8 mouse cellular contexts compared by ENCODE assay signal in the genomic region with DNA sequence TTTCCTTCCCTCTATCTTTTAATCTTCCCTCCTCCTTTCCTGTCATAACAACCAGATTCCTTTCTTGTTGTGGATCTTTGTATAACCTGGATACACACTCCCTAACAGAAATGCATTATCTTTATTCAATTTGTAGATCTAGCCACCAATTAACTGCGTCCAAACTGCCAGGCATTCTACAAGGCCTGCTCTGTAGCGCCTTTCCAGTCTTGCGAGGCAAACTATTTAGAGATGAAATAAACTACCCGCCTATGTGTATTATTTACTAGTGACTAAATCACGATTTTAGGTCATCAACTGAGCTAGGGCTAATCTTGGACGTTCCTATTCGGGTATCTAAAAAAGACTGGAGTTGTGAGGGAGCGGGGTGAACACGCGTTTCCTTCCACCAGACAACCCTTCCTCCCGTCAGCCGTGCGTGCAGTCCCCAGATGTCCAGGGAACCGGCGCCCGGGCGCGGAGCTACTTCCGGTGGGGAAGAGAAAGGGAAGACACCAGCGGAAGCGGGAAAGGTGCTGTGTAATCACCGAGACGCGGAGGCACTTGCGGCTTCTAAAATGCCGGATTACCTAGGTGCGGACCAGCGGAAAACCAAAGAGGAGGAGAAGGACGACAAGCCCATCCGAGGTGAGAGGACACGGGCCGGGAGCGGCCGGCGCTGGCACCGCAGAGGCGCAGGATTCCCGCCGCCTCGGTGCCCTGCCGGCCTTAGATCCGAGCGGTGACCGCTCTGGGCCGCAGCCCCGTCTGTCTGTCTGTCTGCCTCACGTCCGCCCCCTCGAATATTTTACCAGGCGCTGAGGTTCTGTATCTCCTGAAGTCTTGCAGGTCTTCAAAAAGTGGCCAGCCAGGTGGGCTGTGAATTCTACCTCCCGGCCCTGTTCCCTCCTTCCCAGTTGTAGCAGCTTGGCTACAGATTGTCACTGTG. TPM values are rescaled to one million over a fixed set of nuclear protein-coding genes. Genes with fewer than 3 reads are reported as not detected.
A peak's percentile ranks its signal among the peaks of the same experiment; 100 is the strongest.
DNase-seq lines count a peak whose midpoint lies in the region; ATAC-seq and TF ChIP-seq lines count a peak whose summit lies in the region.

No protein-coding gene starts in this region.

- peak; percentile 81 to 94 for TF ChIP-seq POLR2A in MEL (IDR thresholded peaks at IDR 0.05; ENCODE audit: control insufficient read depth in 1 of 2, insufficient read depth in 1 of 2, low read depth in 1 of 2, low read length in 2 of 2, poor library complexity in 1 of 2)
- peak; percentile 78 for TF ChIP-seq POLR2A in cerebellum, adult 2 months (IDR thresholded peaks at IDR 0.05; ENCODE audit: borderline replicate concordance, insufficient read depth, low read length)

- DNase-seq in MEL (ENCODE audit: low read depth, low spot score), result peak; percentile 99
- DNase-seq in cerebellum, adult 2 months, result peak; percentile 92 to 94
- DNase-seq in forebrain, postnatal 0 days, result peak; percentile 95
- DNase-seq in heart, postnatal 4 days, result peak; percentile 95
- DNase-seq in layer of hippocampus, adult 8-10 months (ENCODE audit: low spot score in 2 of 2), result peak; percentile 85 to 91
- peak; percentile 80 for DNase-seq in ovary, adult 18-20 months (ENCODE audit: low spot score)
- DNase-seq in thymus, postnatal 0 days (ENCODE audit: low spot score), result peak; percentile 94

- peak overlapping the region; percentile 94 for H3K27ac ChIP-seq in MEL (ENCODE audit: control insufficient read depth, low read depth, low read length)
- H3K27ac ChIP-seq in cerebellum, adult 2 months (ENCODE audit: insufficient read depth, low read length), result peak overlapping the region; percentile 56
- H3K27ac ChIP-seq in forebrain, postnatal 0 days (ENCODE audit: low read depth, low read length), result peak overlapping the region; percentile 76
- H3K27ac ChIP-seq in lung, embryonic 15.5 days, result peak overlapping the region; percentile 73

- no peaks in the 10 kb centered on the region for H3K9me3 ChIP-seq in MEL (replicated peaks; ENCODE audit: insufficient read depth, low read length)
- H3K9me3 ChIP-seq in forebrain, postnatal 0 days (ENCODE audit: low read length), result no peaks in the 10 kb centered on the region
- H3K9me3 ChIP-seq in lung, embryonic 15.5 days, result no peaks in the 10 kb centered on the region

- H3K27me3 ChIP-seq in MEL (ENCODE audit: control insufficient read depth in 1 of 2, insufficient read depth in 2 of 2, low read length in 2 of 2), result no peaks in the 10 kb centered on the region
- no peaks in the 10 kb centered on the region for H3K27me3 ChIP-seq in cerebellum, adult 2 months (ENCODE audit: control insufficient read depth, insufficient read depth, low read length)
- no peaks in the 10 kb centered on the region for H3K27me3 ChIP-seq in forebrain, postnatal 0 days (ENCODE audit: insufficient read depth, low read length)
- no peaks in the 10 kb centered on the region for H3K27me3 ChIP-seq in lung, embryonic 15.5 days

- peak overlapping the region; percentile 83 to 95 for H3K4me3 ChIP-seq in MEL (ENCODE audit: control insufficient read depth in 1 of 2, insufficient read depth in 1 of 2, low read depth in 2 of 2, low read length in 2 of 2)
- peak overlapping the region; percentile 67 for H3K4me3 ChIP-seq in cerebellum, adult 2 months (replicated peaks; ENCODE audit: insufficient read depth, low read depth, low read length)
- peak overlapping the region; percentile 93 for H3K4me3 ChIP-seq in forebrain, postnatal 0 days (ENCODE audit: low read depth, low read length)
- peak overlapping the region; percentile 79 for H3K4me3 ChIP-seq in lung, embryonic 15.5 days

- peak; percentile 90 for ATAC-seq in forebrain, postnatal 0 days
- peak; percentile 84 for ATAC-seq in lung, embryonic 15.5 days (ENCODE audit: borderline replicate concordance, extremely low read depth, low FRiP score, low TSS enrichment)

- TF ChIP-seq EP300 in MEL (IDR thresholded peaks at IDR 0.05; ENCODE audit: low read depth in 1 of 2, low read length in 2 of 2), result peak in 1 of 2 experiments; percentile 18; a peak in 1 of 4 replicates

- peak overlapping the region; percentile 91 for H3K9ac ChIP-seq in MEL (ENCODE audit: control insufficient read depth, low read depth, low read length, poor library complexity, severe bottlenecking)
- H3K9ac ChIP-seq in forebrain, postnatal 0 days, result peak overlapping the region; percentile 87
- H3K9ac ChIP-seq in lung, embryonic 15.5 days, result peak overlapping the region; percentile 89

- TF ChIP-seq CTCF in MEL (IDR thresholded peaks at IDR 0.05 in 2 of 3, conservative IDR thresholded peaks at IDR 0.05 in 1 of 3; ENCODE audit: control insufficient read depth in 1 of 3, insufficient read depth in 1 of 3, low read depth in 2 of 3, low read length in 3 of 3, poor library complexity in 1 of 3, severe bottlenecking in 1 of 3), result no peak
- no peak for TF ChIP-seq CTCF in cerebellum, adult 2 months (IDR thresholded peaks at IDR 0.05; ENCODE audit: borderline replicate concordance, insufficient read depth, low read depth, low read length)
- no peak for TF ChIP-seq CTCF in forebrain, postnatal 0 days (IDR thresholded peaks at IDR 0.05; ENCODE audit: low read depth)

- peaks cover 10 to 47% of the 10 kb centered on the region in 2 experiments for H3K36me3 ChIP-seq in MEL (ENCODE audit: control insufficient read depth in 1 of 2, insufficient read depth in 2 of 2, low read length in 2 of 2)
- peaks cover 15% of the 10 kb centered on the region for H3K36me3 ChIP-seq in forebrain, postnatal 0 days (ENCODE audit: insufficient read depth)
- peaks cover 20% of the 10 kb centered on the region for H3K36me3 ChIP-seq in lung, embryonic 15.5 days

- H3K4me1 ChIP-seq in MEL (ENCODE audit: control insufficient read depth in 1 of 2, insufficient read depth in 2 of 2, low read length in 2 of 2), result peaks cover 7 to 29% of the 10 kb centered on the region in 2 experiments
- H3K4me1 ChIP-seq in cerebellum, adult 2 months (ENCODE audit: control insufficient read depth, insufficient read depth, low read length), result peaks cover 7% of the 10 kb centered on the region
- H3K4me1 ChIP-seq in forebrain, postnatal 0 days (ENCODE audit: insufficient read depth), result peaks cover 9% of the 10 kb centered on the region; the same call in 1 of the 2 replicates
- peaks cover 10% of the 10 kb centered on the region; the same call in 1 of the 2 replicates for H3K4me1 ChIP-seq in lung, embryonic 15.5 days

- H3K4me2 ChIP-seq in forebrain, postnatal 0 days (ENCODE audit: low read depth), result peak overlapping the region; percentile 72
- peak overlapping the region; percentile 59 for H3K4me2 ChIP-seq in lung, embryonic 15.5 days

- no peak for TF ChIP-seq RAD21 in MEL (IDR thresholded peaks at IDR 0.05; ENCODE audit: low read depth, low read length)

- H3K79me2 ChIP-seq in MEL (ENCODE audit: control insufficient read depth, insufficient read depth, low read length, poor library complexity), result peaks cover 73% of the 10 kb centered on the region

- WGBS in cerebellum, adult 2 months, result 2% methylated on average over 51 of the region's 51 CpGs
- 2% methylated on average over 51 of the region's 51 CpGs for WGBS in forebrain, postnatal 0 days
- 1% methylated on average over 51 of the region's 51 CpGs for WGBS in lung, embryonic 15.5 days

TF ChIP-seq in MEL, 35 proteins besides CTCF, POLR2A, EP300 and RAD21 (continues in another document):
- TF ChIP-seq TAL1 (IDR thresholded peaks at IDR 0.05; ENCODE audit: low read length) (no peak), SMC3 (IDR thresholded peaks at IDR 0.05; ENCODE audit: low read depth, low read length) (no peak), MAZ (IDR thresholded peaks at IDR 0.05; ENCODE audit: low read depth, low read length) (no peak), POLR2AphosphoS2 (IDR thresholded peaks at IDR 0.05; ENCODE audit: low read length) (peak; percentile 90), ZKSCAN1 (IDR thresholded peaks at IDR 0.05; ENCODE audit: low read depth, low read length) (no peak), ZNF384 (IDR thresholded peaks at IDR 0.05; ENCODE audit: low read depth, low read length) (0 out of 2 replicates have a peak, but pooled peaks have one; percentile 24)

RNA-seq across cellular contexts. Expression of a gene that starts 1.4 kb away (rescaled TPM):
- total RNA-seq in MEL (2012; rRNA removed), result 297 and 330 TPM in 2 replicates
- 100 to 1,000 TPM; 316 to 356 TPM for polyA plus RNA-seq in MEL (2012; ENCODE audit: insufficient read depth in 1 of 2, insufficient read length in 2 of 2, low read depth in 1 of 2, low replicate concordance in 2 of 2, missing spikeins in 1 of 2)
- 106 and 111 TPM in 2 replicates for polyA plus RNA-seq in cerebellum, adult 2 months (2012; rRNA removed)
- total RNA-seq in forebrain, postnatal 0 days (2014; rRNA removed), result 48.8 and 52.7 TPM in 2 replicates
- 182 and 195 TPM in 2 replicates for polyA plus RNA-seq in forebrain, postnatal 0 days (2015; fragmentation: Nextera tagmentation; extraction: Ambion mirVana)
- total RNA-seq in heart, postnatal 4 days (2021), result 10 to 100 TPM; 94.1 to 96.3 TPM
- 100 to 1,000 TPM in 3 of 4 experiments, 10 to 100 TPM in 1; 99.3 to 117 (median 115) TPM for total RNA-seq in layer of hippocampus, adult 8-10 months (2022)
- 187 and 190 TPM in 2 replicates for polyA plus RNA-seq in lung, embryonic 15.5 days (2015; fragmentation: Nextera tagmentation; extraction: Ambion mirVana)
- 195 and 204 TPM in 2 replicates for polyA plus RNA-seq in thymus, postnatal 0 days (2015; fragmentation: Nextera tagmentation; extraction: Ambion mirVana)

RNA-seq across cellular contexts. Expression of a gene that starts 1.5 kb away (rescaled TPM):
- 197 and 211 TPM in 2 replicates for total RNA-seq in MEL (2012; rRNA removed)
- 100 to 1,000 TPM in 1 of 2 experiments, 10 to 100 TPM in 1; 64.7 to 199 TPM for polyA plus RNA-seq in MEL (2012; ENCODE audit: insufficient read depth in 1 of 2, insufficient read length in 2 of 2, low read depth in 1 of 2, low replicate concordance in 2 of 2, missing spikeins in 1 of 2)
- polyA plus RNA-seq in cerebellum, adult 2 months (2012; rRNA removed), result 15.7 and 17.4 TPM in 2 replicates
- total RNA-seq in forebrain, postnatal 0 days (2014; rRNA removed), result 42.7 and 48.4 TPM in 2 replicates
- 70.2 and 73.1 TPM in 2 replicates for polyA plus RNA-seq in forebrain, postnatal 0 days (2015; fragmentation: Nextera tagmentation; extraction: Ambion mirVana)
- 10 to 100 TPM; 25.9 to 27.6 TPM for total RNA-seq in heart, postnatal 4 days (2021)
- 10 to 100 TPM; 31.6 to 37.6 (median 34.0) TPM for total RNA-seq in layer of hippocampus, adult 8-10 months (2022)
- 62.4 and 66.9 TPM in 2 replicates for polyA plus RNA-seq in lung, embryonic 15.5 days (2015; fragmentation: Nextera tagmentation; extraction: Ambion mirVana)
- 125 and 126 TPM in 2 replicates for polyA plus RNA-seq in thymus, postnatal 0 days (2015; fragmentation: Nextera tagmentation; extraction: Ambion mirVana)

RNA-seq across cellular contexts. Expression of a gene that starts 49.6 kb away (rescaled TPM):
- 162 and 169 TPM in 2 replicates for total RNA-seq in MEL (2012; rRNA removed)
- polyA plus RNA-seq in MEL (2012; ENCODE audit: insufficient read depth in 1 of 2, insufficient read length in 2 of 2, low read depth in 1 of 2, low replicate concordance in 2 of 2, missing spikeins in 1 of 2), result 100 to 1,000 TPM; 172 to 265 TPM
- polyA plus RNA-seq in cerebellum, adult 2 months (2012; rRNA removed), result 76.7 and 81.8 TPM in 2 replicates
- total RNA-seq in forebrain, postnatal 0 days (2014; rRNA removed), result 94.9 and 102 TPM in 2 replicates
- polyA plus RNA-seq in forebrain, postnatal 0 days (2015; fragmentation: Nextera tagmentation; extraction: Ambion mirVana), result 64.7 and 68.6 TPM in 2 replicates
- total RNA-seq in heart, postnatal 4 days (2021), result 100 to 1,000 TPM; 211 to 228 TPM
- 10 to 100 TPM; 69.8 to 85.6 (median 79.1) TPM for total RNA-seq in layer of hippocampus, adult 8-10 months (2022)
- polyA plus RNA-seq in lung, embryonic 15.5 days (2015; fragmentation: Nextera tagmentation; extraction: Ambion mirVana), result 76.3 and 78.8 TPM in 2 replicates
- 68.0 and 71.5 TPM in 2 replicates for polyA plus RNA-seq in thymus, postnatal 0 days (2015; fragmentation: Nextera tagmentation; extraction: Ambion mirVana)

Comparison
In these comparisons a context has a peak if more than half of its experiments do, and no peak if none do; other contexts are left out.
1. Peak in every context shown above with its lines: DNase-seq, ATAC-seq, H3K4me3 ChIP-seq and H3K27ac ChIP-seq.